Mouse (Mus musculus) midbrain, embryonic 15.5 days (tissue): ENCODE data around the gene Mrpl21. TPM values are rescaled to one million over a fixed set of nuclear protein-coding genes. Genes with fewer than 3 reads are reported as not detected.
A peak's percentile ranks its signal among the peaks of the same experiment; 100 is the strongest.

ENCODE experiments used
- ATAC-seq: fragments of 200-750 bp; cut with Nextera tagmentation; replicated peaks from 2 replicates; pipeline ENCODE4 v1.8.0; 2017; ENCODE audit warnings: moderate TSS enrichment
- H3K27ac ChIP-seq: fragments of 300-500 bp; sonication (generic); 2 replicates; pipeline ENCODE4 v1.5.1; 2015; ENCODE audit warnings: mild to moderate bottlenecking, inconsistent platforms
- H3K27me3 ChIP-seq: fragments of 300-500 bp; sonication (generic); replicated peaks from 2 replicates; pipeline ENCODE4 v1.6.1; 2015; ENCODE audit warnings: inconsistent platforms
- H3K36me3 ChIP-seq: fragments of 300-500 bp; sonication (generic); replicated peaks from 2 replicates; pipeline ENCODE4 v1.6.1; 2015; ENCODE audit warnings: inconsistent platforms
- H3K4me1 ChIP-seq: fragments of 300-500 bp; sonication (generic); 2 replicates; pipeline ENCODE4 v1.6.1; 2015; ENCODE audit warnings: inconsistent platforms
- H3K4me2 ChIP-seq: fragments of 300-500 bp; sonication (generic); 2 replicates; pipeline ENCODE4 v1.6.1; 2015; ENCODE audit warnings: inconsistent platforms, mild to moderate bottlenecking, moderate library complexity
- H3K4me3 ChIP-seq: fragments of 300-500 bp; sonication (generic); 2 replicates; pipeline ENCODE4 v1.5.1; 2015; ENCODE audit warnings: mild to moderate bottlenecking, inconsistent platforms
- H3K9ac ChIP-seq: fragments of 300-500 bp; sonication (generic); 2 replicates; pipeline ENCODE4 v1.6.1; 2015; ENCODE audit warnings: mild to moderate bottlenecking, inconsistent platforms
- H3K9me3 ChIP-seq: fragments of 300-500 bp; sonication (generic); 2 replicates; pipeline ENCODE4 v1.6.1; 2016; ENCODE audit warnings: inconsistent platforms
- WGBS: fragments of 180-500 bp; shearing (Covaris S2); methylation state at CpG from one replicate; pipeline ENCODE4 v1.1.7; 2015; ENCODE audit warnings: mixed read lengths; 5-methylcytosine and 5-hydroxymethylcytosine counted together
- polyA plus RNA-seq: library from polyadenylated mRNA; unstranded; fragments of >200 nt; fragmentation: Nextera tagmentation; extraction: Ambion mirVana; gene quantifications from 2 replicates; pipeline ENCODE4 v1.2.1, GENCODE M21; 2015

Gene Mrpl21
- 94.6 and 103 TPM in 2 replicates for polyA plus RNA-seq

- Histone ChIP-seq H3K4me1 (peaks cover 31% of the 10 kb centered on the region), H3K27ac (peak within 1 kb of the TSS; percentile 73), H3K9ac (peak within 1 kb of the TSS; percentile 80), H3K4me2 (peak within 1 kb of the TSS; percentile 81), H3K36me3 (peaks cover 43% of the 10 kb centered on the region), H3K27me3 (no peaks in the 10 kb centered on the region), H3K4me3 (peak within 1 kb of the TSS; percentile 98), H3K9me3 (no peaks in the 10 kb centered on the region)
- ATAC-seq: peak; percentile 96
- WGBS: under 1% methylated on average over 49 of the region's 49 CpGs
Measured at GRCm38 (mm10) chr19:3282572-3283467, at the start of gene Mrpl21, which contains the start of gene Ighmbp2. Gene Mrpl21, plus strand, starts transcription at chr19:3282901. Gene Ighmbp2, minus strand, starts transcription at chr19:3283017.

- peaks cover 35% of the 10 kb centered on the region for H3K36me3 ChIP-seq
- H3K4me3 ChIP-seq: no peak overlapping the region
- WGBS: 94% methylated on average over 8 of the region's 8 CpGs
- H3K9me3 ChIP-seq: no peaks in the 10 kb centered on the region
- no peak overlapping the region for H3K4me2 ChIP-seq
- H3K27me3 ChIP-seq: no peaks in the 10 kb centered on the region
- ATAC-seq: no peak
- no peak overlapping the region for H3K27ac ChIP-seq
- no peak overlapping the region for H3K9ac ChIP-seq
- H3K4me1 ChIP-seq: no peaks in the 10 kb centered on the region
Measured at GRCm38 (mm10) chr19:3260016-3260415, 22.7 kb upstream of the Mrpl21 start.

GRCm38 (mm10) chr19:3260591-3260990 lies 22.1 kb upstream of the Mrpl21 start:
- peaks cover 41% of the 10 kb centered on the region for H3K36me3 ChIP-seq
- H3K9me3 ChIP-seq: no peaks in the 10 kb centered on the region
- ATAC-seq: no peak
- no peak overlapping the region for H3K4me3 ChIP-seq
- H3K4me1 ChIP-seq: no peaks in the 10 kb centered on the region
- H3K27ac ChIP-seq: no peak overlapping the region
- 93% methylated on average over 3 of the region's 3 CpGs for WGBS
- no peak overlapping the region for H3K4me2 ChIP-seq
- no peaks in the 10 kb centered on the region for H3K27me3 ChIP-seq
- H3K9ac ChIP-seq: no peak overlapping the region

GRCm38 (mm10) chr19:3261336-3261735 lies 21.4 kb upstream of the Mrpl21 start:
- Histone ChIP-seq H3K9ac (no peak overlapping the region), H3K4me3 (no peak overlapping the region), H3K36me3 (peaks cover 47% of the 10 kb centered on the region), H3K9me3 (no peaks in the 10 kb centered on the region), H3K27ac (no peak overlapping the region), H3K4me1 (no peaks in the 10 kb centered on the region), H3K27me3 (no peaks in the 10 kb centered on the region), H3K4me2 (no peak overlapping the region)
- 95% methylated on average over 7 of the region's 7 CpGs for WGBS
- no peak for ATAC-seq

GRCm38 (mm10) chr19:3261764-3262525 lies 20.8 kb upstream of the Mrpl21 start:
- no peak for ATAC-seq
- H3K27me3 ChIP-seq: no peaks in the 10 kb centered on the region
- H3K36me3 ChIP-seq: peaks cover 52% of the 10 kb centered on the region
- WGBS: 93% methylated on average over 12 of the region's 12 CpGs
- no peak overlapping the region for H3K9ac ChIP-seq
- no peak overlapping the region for H3K27ac ChIP-seq
- no peaks in the 10 kb centered on the region for H3K9me3 ChIP-seq
- no peaks in the 10 kb centered on the region for H3K4me1 ChIP-seq
- H3K4me2 ChIP-seq: no peak overlapping the region
- no peak overlapping the region for H3K4me3 ChIP-seq

GRCm38 (mm10) chr19:3264348-3264747 lies 18.4 kb upstream of the Mrpl21 start:
- no peak for ATAC-seq
- Histone ChIP-seq H3K9ac (no peak overlapping the region), H3K4me3 (no peak overlapping the region), H3K36me3 (peaks cover 68% of the 10 kb centered on the region), H3K9me3 (no peaks in the 10 kb centered on the region), H3K27ac (no peak overlapping the region), H3K4me1 (no peaks in the 10 kb centered on the region), H3K27me3 (no peaks in the 10 kb centered on the region), H3K4me2 (no peak overlapping the region)
- 96% methylated on average over 6 of the region's 6 CpGs for WGBS

- Histone ChIP-seq H3K9ac (no peak overlapping the region), H3K4me1 (no peaks in the 10 kb centered on the region), H3K27ac (no peak overlapping the region), H3K27me3 (no peaks in the 10 kb centered on the region), H3K4me3 (no peak overlapping the region), H3K9me3 (no peaks in the 10 kb centered on the region), H3K36me3 (peaks cover 61% of the 10 kb centered on the region), H3K4me2 (no peak overlapping the region)
- ATAC-seq: no peak
- WGBS: 97% methylated on average over 9 of the region's 9 CpGs
Measured at GRCm38 (mm10) chr19:3265180-3265579, 17.5 kb upstream of the Mrpl21 start.

- WGBS: 84% methylated on average over 5 of the region's 5 CpGs
- Histone ChIP-seq H3K27me3 (no peaks in the 10 kb centered on the region), H3K9me3 (no peaks in the 10 kb centered on the region), H3K36me3 (peaks cover 56% of the 10 kb centered on the region), H3K4me3 (no peak overlapping the region), H3K4me1 (no peaks in the 10 kb centered on the region), H3K27ac (no peak overlapping the region), H3K4me2 (no peak overlapping the region), H3K9ac (no peak overlapping the region)
- ATAC-seq: no peak
Measured at GRCm38 (mm10) chr19:3266136-3266535, 16.6 kb upstream of the Mrpl21 start.

GRCm38 (mm10) chr19:3266676-3267075 lies 16.0 kb upstream of the Mrpl21 start:
- no peak overlapping the region for H3K4me3 ChIP-seq
- no peaks in the 10 kb centered on the region for H3K9me3 ChIP-seq
- no peak overlapping the region for H3K27ac ChIP-seq
- no peak overlapping the region for H3K9ac ChIP-seq
- H3K4me1 ChIP-seq: no peaks in the 10 kb centered on the region
- 97% methylated on average over 4 of the region's 4 CpGs for WGBS
- H3K4me2 ChIP-seq: no peak overlapping the region
- peaks cover 55% of the 10 kb centered on the region for H3K36me3 ChIP-seq
- no peak for ATAC-seq
- no peaks in the 10 kb centered on the region for H3K27me3 ChIP-seq

- no peaks in the 10 kb centered on the region for H3K27me3 ChIP-seq
- H3K9ac ChIP-seq: no peak overlapping the region
- WGBS: 89% methylated on average over 4 of the region's 4 CpGs
- no peaks in the 10 kb centered on the region for H3K4me1 ChIP-seq
- H3K4me2 ChIP-seq: no peak overlapping the region
- no peaks in the 10 kb centered on the region for H3K9me3 ChIP-seq
- H3K4me3 ChIP-seq: no peak overlapping the region
- ATAC-seq: no peak
- H3K27ac ChIP-seq: no peak overlapping the region
- peaks cover 62% of the 10 kb centered on the region for H3K36me3 ChIP-seq
Measured at GRCm38 (mm10) chr19:3267340-3267739, 15.4 kb upstream of the Mrpl21 start.

GRCm38 (mm10) chr19:3268218-3268980 lies 14.3 kb upstream of the Mrpl21 start:
- Histone ChIP-seq H3K4me1 (no peaks in the 10 kb centered on the region), H3K27me3 (no peaks in the 10 kb centered on the region), H3K27ac (no peak overlapping the region), H3K4me2 (no peak overlapping the region), H3K9me3 (no peaks in the 10 kb centered on the region), H3K36me3 (peaks cover 65% of the 10 kb centered on the region), H3K9ac (no peak overlapping the region), H3K4me3 (no peak overlapping the region)
- no peak for ATAC-seq
- 95% methylated on average over 17 of the region's 17 CpGs for WGBS

GRCm38 (mm10) chr19:3269279-3269678 lies 13.4 kb upstream of the Mrpl21 start:
- no peak overlapping the region for H3K9ac ChIP-seq
- no peaks in the 10 kb centered on the region for H3K9me3 ChIP-seq
- no peak overlapping the region for H3K27ac ChIP-seq
- H3K36me3 ChIP-seq: peaks cover 67% of the 10 kb centered on the region
- WGBS: 92% methylated on average over 9 of the region's 9 CpGs
- H3K4me2 ChIP-seq: no peak overlapping the region
- no peaks in the 10 kb centered on the region for H3K27me3 ChIP-seq
- no peak; the same call in 1 of the 2 replicates for ATAC-seq
- no peaks in the 10 kb centered on the region for H3K4me1 ChIP-seq
- H3K4me3 ChIP-seq: no peak overlapping the region
